Mouse (Mus musculus): Measurements from ENCODE around the gene Tnf.

DNA sequence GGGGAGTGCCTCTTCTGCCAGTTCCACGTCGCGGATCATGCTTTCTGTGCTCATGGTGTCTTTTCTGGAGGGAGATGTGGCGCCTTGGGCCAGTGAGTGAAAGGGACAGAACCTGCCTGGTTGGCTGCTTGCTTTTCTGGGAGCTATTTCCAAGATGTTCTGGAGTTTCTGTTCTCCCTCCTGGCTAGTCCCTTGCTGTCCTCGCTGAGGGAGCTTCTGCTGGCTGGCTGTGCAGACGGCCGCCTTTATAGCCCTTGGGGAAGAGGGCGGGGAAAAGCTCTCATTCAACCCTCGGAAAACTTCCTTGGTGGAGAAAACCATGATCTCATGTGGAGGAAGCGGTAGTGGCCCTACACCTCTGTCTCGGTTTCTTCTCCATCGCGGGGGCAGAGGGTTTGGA, at the start of gene Tnf:
- TF ChIP-seq CTCF (conservative IDR thresholded peaks at IDR 0.05; ENCODE audit: low read length) (no peak), NANOG (IDR thresholded peaks at IDR 0.05; ENCODE audit: borderline replicate concordance, low read length) (no peak)

Measured in E14TG2a.4 (cell line).